Mouse (Mus musculus): ENCODE measurements around the gene Tlcd2.

DNA sequence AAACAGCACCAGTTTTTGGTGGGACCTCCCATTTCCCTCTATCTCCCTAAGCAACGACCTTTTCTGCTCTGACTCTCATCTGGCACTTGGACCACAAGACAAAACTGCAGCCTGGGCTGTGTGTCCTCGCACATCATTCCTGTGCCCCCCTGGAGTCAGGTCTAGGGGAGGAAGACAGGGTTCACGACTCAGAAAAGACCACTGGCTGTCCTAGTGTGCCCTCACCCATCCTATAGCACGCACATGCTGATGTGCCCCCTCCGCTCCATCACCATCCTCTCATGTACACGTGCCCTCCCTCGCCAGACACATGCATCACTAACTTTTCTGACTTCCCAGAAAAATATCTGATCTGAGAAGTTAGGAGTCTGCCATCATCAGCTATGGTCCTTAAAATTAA lies 41.5 kb upstream of the Tlcd2 start:
- TF ChIP-seq CTCF (IDR thresholded peaks at IDR 0.05; ENCODE audit: control insufficient read depth, insufficient read depth, low read length) (no peak), POLR2A (IDR thresholded peaks at IDR 0.05; ENCODE audit: borderline replicate concordance, control insufficient read depth, low read depth, low read length) (no peak)
